Mouse (Mus musculus): ENCODE data around the gene Cbfa2t2. TPM values are rescaled to one million over a fixed set of nuclear protein-coding genes. Genes with fewer than 3 reads are reported as not detected.

Gene Cbfa2t2
- total and polyA plus RNA-seq, 2 experiments, result 4.3 to 7.3 TPM

DNA sequence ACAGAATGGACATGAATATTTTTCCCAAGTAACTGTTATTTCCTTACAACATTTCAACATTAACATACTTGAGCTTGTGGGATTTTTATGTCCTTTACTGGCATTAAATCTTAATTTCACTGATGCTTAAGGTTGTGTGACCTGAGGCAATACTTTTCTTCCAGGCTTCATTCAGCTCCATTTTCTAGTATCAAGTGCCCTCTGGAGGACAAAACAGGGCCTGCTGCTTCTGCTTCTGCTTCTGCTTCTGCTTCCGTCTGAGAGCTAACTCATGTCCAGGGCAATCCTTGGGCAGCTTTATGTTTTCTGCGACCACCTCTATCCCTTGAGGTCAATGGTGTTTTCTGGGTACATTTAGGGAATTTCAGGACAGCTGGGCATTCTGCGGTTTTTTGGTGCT is 103.4 kb downstream of the Cbfa2t2 start:
- Histone ChIP-seq H3K4me1 (ENCODE audit: control insufficient read depth, insufficient read depth, low read length) (no peaks in the 10 kb centered on the region), H3K4me3 (ENCODE audit: insufficient read depth, low read depth, low read length) (no peak overlapping the region), H3K27me3 (ENCODE audit: control insufficient read depth, insufficient read depth, low read length) (no peaks in the 10 kb centered on the region), H3K79me2 (ENCODE audit: control insufficient read depth, insufficient read depth, low read length) (no peaks in the 10 kb centered on the region), H3K27ac (replicated peaks; ENCODE audit: insufficient read depth, low read depth, low read length) (no peak overlapping the region), H3K36me3 (ENCODE audit: control insufficient read depth, insufficient read depth, low read length) (peaks cover 15% of the 10 kb centered on the region), H3K9ac (ENCODE audit: low read depth, low read length) (no peak overlapping the region)
- DNase-seq (ENCODE audit: extremely low read depth, low read depth, low spot score), result no peak
- 80% methylated on average over 3 of the region's 3 CpGs for WGBS
- peak; percentile 48 for TF ChIP-seq CTCF (IDR thresholded peaks at IDR 0.05; ENCODE audit: low read depth, low read length)
- no peak for TF ChIP-seq POLR2A (IDR thresholded peaks at IDR 0.05; ENCODE audit: extremely low read depth, insufficient read depth, low read length)

- no peak for DNase-seq (ENCODE audit: extremely low read depth, low read depth, low spot score)
- Histone ChIP-seq H3K27ac (replicated peaks; ENCODE audit: insufficient read depth, low read depth, low read length) (no peak overlapping the region), H3K4me3 (ENCODE audit: insufficient read depth, low read depth, low read length) (no peak overlapping the region), H3K36me3 (ENCODE audit: control insufficient read depth, insufficient read depth, low read length) (peaks cover 2% of the 10 kb centered on the region; the same call in 1 of the 2 replicates), H3K4me1 (ENCODE audit: control insufficient read depth, insufficient read depth, low read length) (no peaks in the 10 kb centered on the region), H3K27me3 (ENCODE audit: control insufficient read depth, insufficient read depth, low read length) (no peaks in the 10 kb centered on the region), H3K9ac (ENCODE audit: low read depth, low read length) (no peak overlapping the region), H3K79me2 (ENCODE audit: control insufficient read depth, insufficient read depth, low read length) (no peaks in the 10 kb centered on the region)
- TF ChIP-seq CTCF (IDR thresholded peaks at IDR 0.05; ENCODE audit: low read depth, low read length) (no peak), POLR2A (IDR thresholded peaks at IDR 0.05; ENCODE audit: extremely low read depth, insufficient read depth, low read length) (no peak)
- 89% methylated on average over 2 of the region's 2 CpGs for WGBS
These were observed 105.3 kb downstream of the Cbfa2t2 start for GRCm38 (mm10) chr2:154541630-154542029.

DNA sequence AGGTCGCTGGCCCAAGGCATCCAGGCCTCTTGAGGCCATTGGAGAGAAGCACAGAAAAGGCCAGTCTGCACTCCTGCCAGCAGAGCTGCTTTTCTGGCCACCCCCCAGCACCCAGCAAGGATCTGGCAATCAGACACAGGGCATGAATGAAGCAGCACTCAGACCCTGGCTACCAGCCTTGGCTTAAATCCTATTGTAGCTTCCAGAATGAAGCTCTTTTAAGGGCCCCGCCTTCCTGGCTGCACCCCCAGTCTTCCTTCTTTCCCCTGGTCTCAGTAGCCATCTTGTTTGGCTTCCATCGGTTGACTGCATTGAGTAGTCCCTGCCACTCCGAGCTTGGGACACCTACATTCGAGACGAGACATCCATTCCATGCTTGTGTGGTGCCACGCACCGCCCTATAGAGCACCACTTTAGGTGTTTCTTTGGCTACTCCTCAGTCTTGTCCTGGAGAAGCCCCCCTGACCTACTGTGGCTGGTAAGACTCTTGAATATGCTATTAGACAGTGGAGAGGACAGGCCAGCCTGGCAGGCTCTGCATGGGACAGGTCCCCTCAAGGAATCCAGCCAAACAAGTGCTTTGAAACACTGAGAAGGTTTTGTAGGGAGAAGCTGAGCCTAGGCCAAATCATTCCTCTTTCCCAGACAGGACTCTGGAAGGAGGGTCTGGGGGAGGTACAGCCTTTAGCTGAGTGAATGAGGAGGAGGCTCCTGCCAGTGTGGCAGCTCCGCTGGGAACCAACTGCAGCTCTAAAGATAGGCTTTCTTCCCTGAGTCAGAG is 107.5 kb downstream of the Cbfa2t2 start:
- Histone ChIP-seq H3K9ac (ENCODE audit: low read depth, low read length) (no peak overlapping the region), H3K27me3 (ENCODE audit: control insufficient read depth, insufficient read depth, low read length) (no peaks in the 10 kb centered on the region), H3K36me3 (ENCODE audit: control insufficient read depth, insufficient read depth, low read length) (no peaks in the 10 kb centered on the region; the same call in 1 of the 2 replicates), H3K4me1 (ENCODE audit: control insufficient read depth, insufficient read depth, low read length) (no peaks in the 10 kb centered on the region), H3K27ac (replicated peaks; ENCODE audit: insufficient read depth, low read depth, low read length) (no peak overlapping the region), H3K79me2 (ENCODE audit: control insufficient read depth, insufficient read depth, low read length) (no peaks in the 10 kb centered on the region), H3K4me3 (ENCODE audit: insufficient read depth, low read depth, low read length) (no peak overlapping the region)
- 90% methylated on average over 9 of the region's 9 CpGs for WGBS
- no peak for DNase-seq (ENCODE audit: extremely low read depth, low read depth, low spot score)
- no peak for TF ChIP-seq CTCF (IDR thresholded peaks at IDR 0.05; ENCODE audit: low read depth, low read length)
- TF ChIP-seq POLR2A (IDR thresholded peaks at IDR 0.05; ENCODE audit: extremely low read depth, insufficient read depth, low read length), result no peak

DNA sequence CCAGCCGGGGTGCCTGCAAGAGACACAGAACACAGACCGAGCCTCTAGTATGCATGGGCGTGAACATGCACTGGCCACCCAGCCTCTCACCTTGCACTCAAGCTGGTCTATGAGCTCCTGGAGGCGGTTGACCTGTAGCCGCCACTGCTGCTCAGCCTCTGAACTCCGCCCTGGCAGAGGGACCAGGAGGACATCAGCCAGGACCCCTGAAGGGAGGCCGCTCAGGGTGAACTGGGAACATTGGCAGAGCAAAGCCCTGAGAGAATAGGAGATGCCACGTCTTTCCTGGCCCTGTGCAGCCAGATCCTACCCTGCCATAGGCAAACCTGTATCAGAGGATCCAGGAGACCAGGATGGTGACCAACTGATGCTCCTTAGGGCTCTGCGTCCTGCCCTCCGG is 110.4 kb downstream of the Cbfa2t2 start, which contains the start of gene 1700003F12Rik:
Gene 1700003F12Rik (plus strand): TSS at position 375 of the 400 bp plus-strand sequence.
- WGBS, result 93% methylated on average over 10 of the region's 10 CpGs
- Histone ChIP-seq H3K27me3 (ENCODE audit: control insufficient read depth, insufficient read depth, low read length) (peaks cover 7% of the 10 kb centered on the region; the same call in 1 of the 2 replicates), H3K79me2 (ENCODE audit: control insufficient read depth, insufficient read depth, low read length) (no peaks in the 10 kb centered on the region), H3K4me3 (ENCODE audit: insufficient read depth, low read depth, low read length) (no peak within 1 kb of the TSS), H3K9ac (ENCODE audit: low read depth, low read length) (no peak within 1 kb of the TSS), H3K27ac (replicated peaks; ENCODE audit: insufficient read depth, low read depth, low read length) (no peak within 1 kb of the TSS), H3K4me1 (ENCODE audit: control insufficient read depth, insufficient read depth, low read length) (no peaks in the 10 kb centered on the region; the same call in 1 of the 2 replicates), H3K36me3 (ENCODE audit: control insufficient read depth, insufficient read depth, low read length) (no peaks in the 10 kb centered on the region)
- no peak for DNase-seq (ENCODE audit: extremely low read depth, low read depth, low spot score)
- TF ChIP-seq POLR2A (IDR thresholded peaks at IDR 0.05; ENCODE audit: extremely low read depth, insufficient read depth, low read length) (no peak), CTCF (IDR thresholded peaks at IDR 0.05; ENCODE audit: low read depth, low read length) (no peak)

DNA sequence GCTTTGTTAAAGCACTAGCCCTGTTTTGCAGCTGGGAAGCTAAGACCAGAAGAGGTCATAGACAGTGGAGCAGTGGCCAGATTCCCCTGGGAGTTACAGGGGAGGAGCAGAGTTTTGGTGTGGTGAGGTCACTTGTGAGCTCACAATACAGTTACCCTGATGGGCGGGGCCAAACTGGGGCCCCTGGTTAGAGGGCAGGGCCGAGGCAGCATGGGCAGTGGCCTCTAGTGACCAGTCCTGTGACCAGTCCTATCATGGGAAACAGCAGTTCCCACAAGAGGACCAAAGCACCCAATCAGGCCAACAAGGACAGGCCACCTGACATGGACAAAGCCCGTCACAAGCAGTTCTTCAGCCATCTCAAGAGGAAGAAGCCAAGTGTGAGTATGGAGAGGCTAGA is 112.4 kb downstream of the Cbfa2t2 start:
- H3K4me3 ChIP-seq (ENCODE audit: insufficient read depth, low read depth, low read length), result no peak overlapping the region
- 68% methylated on average over 3 of the region's 3 CpGs for WGBS
- no peaks in the 10 kb centered on the region for H3K79me2 ChIP-seq (ENCODE audit: control insufficient read depth, insufficient read depth, low read length)
- TF ChIP-seq POLR2A (IDR thresholded peaks at IDR 0.05; ENCODE audit: extremely low read depth, insufficient read depth, low read length) (no peak), CTCF (IDR thresholded peaks at IDR 0.05; ENCODE audit: low read depth, low read length) (no peak)
- H3K27ac ChIP-seq (replicated peaks; ENCODE audit: insufficient read depth, low read depth, low read length), result no peak overlapping the region
- peaks cover 9% of the 10 kb centered on the region for H3K27me3 ChIP-seq (ENCODE audit: control insufficient read depth, insufficient read depth, low read length)
- peaks cover 5% of the 10 kb centered on the region for H3K4me1 ChIP-seq (ENCODE audit: control insufficient read depth, insufficient read depth, low read length)
- H3K9ac ChIP-seq (ENCODE audit: low read depth, low read length), result no peak overlapping the region
- H3K36me3 ChIP-seq (ENCODE audit: control insufficient read depth, insufficient read depth, low read length), result no peaks in the 10 kb centered on the region
- DNase-seq (ENCODE audit: extremely low read depth, low read depth, low spot score), result peak; percentile 38

Measured in liver, adult 2 months (tissue).